Mouse (Mus musculus) embryo, embryonic 9.5 days (tissue): ENCODE measurements at regions not wholly inside any gene's neighbourhood (a gene's known extent, or its start where the extent isn't known, plus 50 kb on each side); places are given as distances from the start of the nearest gene placed in this dataset.

Source experiments
- DNase-seq: peaks from one replicate; pipeline ENCODE4 v3.0.0-alpha.2; 2017; ENCODE audit errors: extremely low spot score

- DNase-seq: no peak
These were observed 339.7 kb downstream of the Setd4 start for GRCm38 (mm10) chr16:93264061-93264585.

- DNase-seq: no peak
These were observed 340.6 kb downstream of the Setd4 start for GRCm38 (mm10) chr16:93263141-93263815.

- peak; percentile 28 for DNase-seq
These were observed 357.0 kb downstream of the Setd4 start for GRCm38 (mm10) chr16:93246825-93247224.

- no peak for DNase-seq
These were observed 358.1 kb downstream of the Setd4 start for GRCm38 (mm10) chr16:93245738-93246137.

- no peak for DNase-seq
These were observed 365.0 kb downstream of the Setd4 start for GRCm38 (mm10) chr16:93238898-93239297.

GRCm38 (mm10) chr16:93238326-93238725, 365.5 kb downstream of the Setd4 start:
- no peak for DNase-seq

- no peak for DNase-seq
These were observed 378.2 kb downstream of the Setd4 start for GRCm38 (mm10) chr16:93225644-93226043.

GRCm38 (mm10) chr16:93225196-93225595, 378.7 kb downstream of the Setd4 start:
- DNase-seq: no peak

- no peak for DNase-seq
These were observed 384.1 kb downstream of the Setd4 start for GRCm38 (mm10) chr16:93219731-93220130.

- DNase-seq: no peak
These were observed 385.5 kb downstream of the Setd4 start for GRCm38 (mm10) chr16:93218402-93218801.

GRCm38 (mm10) chr16:93217600-93218226, 386.1 kb downstream of the Setd4 start:
- no peak for DNase-seq

- DNase-seq: no peak
These were observed 388.2 kb downstream of the Setd4 start for GRCm38 (mm10) chr16:93215630-93216029.

- DNase-seq: no peak
These were observed 387.7 kb upstream of the Runx1 start for GRCm38 (mm10) chr16:93213618-93214017.

- no peak for DNase-seq
These were observed 381.7 kb upstream of the Runx1 start for GRCm38 (mm10) chr16:93207675-93208074.

GRCm38 (mm10) chr16:93207217-93207616, 381.3 kb upstream of the Runx1 start:
- no peak for DNase-seq

- DNase-seq: no peak
These were observed 380.4 kb upstream of the Runx1 start for GRCm38 (mm10) chr16:93206325-93206724.

GRCm38 (mm10) chr16:93204601-93205000, 378.7 kb upstream of the Runx1 start:
- DNase-seq: no peak

- DNase-seq: no peak
These were observed 376.6 kb upstream of the Runx1 start for GRCm38 (mm10) chr16:93202591-93202990.

GRCm38 (mm10) chr16:93197300-93197699, 371.4 kb upstream of the Runx1 start:
- no peak for DNase-seq

GRCm38 (mm10) chr16:93193921-93194481, 368.1 kb upstream of the Runx1 start:
- DNase-seq: no peak

GRCm38 (mm10) chr16:93193263-93193662, 367.3 kb upstream of the Runx1 start:
- DNase-seq: no peak

GRCm38 (mm10) chr16:93192651-93193173, 366.8 kb upstream of the Runx1 start:
- no peak for DNase-seq

- no peak for DNase-seq
These were observed 365.2 kb upstream of the Runx1 start for GRCm38 (mm10) chr16:93191174-93191573.
